Mouse (Mus musculus) midbrain, embryonic 13.5 days (tissue): ENCODE data around the gene Acp1. TPM values are rescaled to one million over a fixed set of nuclear protein-coding genes. Genes with fewer than 3 reads are reported as not detected.

Experiments used
- ATAC-seq: fragments of 200-750 bp; cut with Nextera tagmentation; 2 replicates; pipeline ENCODE4 v1.8.0; 2017; ENCODE audit warnings: mild to moderate bottlenecking, moderate TSS enrichment, moderate library complexity
- H3K27ac ChIP-seq: fragments of 300-500 bp; sonication (generic); 2 replicates; pipeline ENCODE4 v1.5.1; 2015; ENCODE audit warnings: inconsistent platforms, mild to moderate bottlenecking, moderate library complexity
- H3K27me3 ChIP-seq: fragments of 300-500 bp; sonication (generic); 2 replicates; pipeline ENCODE4 v1.6.1; 2015; ENCODE audit warnings: mild to moderate bottlenecking, inconsistent platforms
- H3K36me3 ChIP-seq: fragments of 300-500 bp; sonication (generic); 2 replicates; pipeline ENCODE4 v1.6.1; 2015; ENCODE audit warnings: mild to moderate bottlenecking, inconsistent platforms
- H3K4me1 ChIP-seq: fragments of 300-500 bp; sonication (generic); replicated peaks from 2 replicates; pipeline ENCODE4 v1.6.1; 2015; ENCODE audit warnings: inconsistent platforms
- H3K4me2 ChIP-seq: fragments of 300-500 bp; sonication (generic); replicated peaks from 2 replicates; pipeline ENCODE4 v1.6.1; 2015; ENCODE audit warnings: moderate library complexity, mild to moderate bottlenecking, inconsistent platforms
- H3K4me3 ChIP-seq: fragments of 300-500 bp; sonication (generic); replicated peaks from 2 replicates; pipeline ENCODE4 v1.5.1; 2015; ENCODE audit warnings: mild to moderate bottlenecking, inconsistent platforms
- H3K9ac ChIP-seq: fragments of 300-500 bp; sonication (generic); replicated peaks from 2 replicates; pipeline ENCODE4 v1.6.1; 2015; ENCODE audit warnings: mild to moderate bottlenecking, inconsistent platforms
- H3K9me3 ChIP-seq: fragments of 300-500 bp; sonication (generic); 2 replicates; pipeline ENCODE4 v1.6.1; 2016; ENCODE audit warnings: mild to moderate bottlenecking, inconsistent platforms
- WGBS: fragments of 180-500 bp; shearing (Covaris S2); methylation state at CpG from one replicate; pipeline ENCODE4 v1.1.7; 2015; 5-methylcytosine and 5-hydroxymethylcytosine counted together
- polyA plus RNA-seq: library from polyadenylated mRNA; unstranded; fragments of >200 nt; fragmentation: Nextera tagmentation; extraction: Ambion mirVana; gene quantifications from 2 replicates; pipeline ENCODE4 v1.2.1, GENCODE M21; 2015

The Acp1 gene
- polyA plus RNA-seq, 1 experiment from 2014 or later: 137 TPM

DNA sequence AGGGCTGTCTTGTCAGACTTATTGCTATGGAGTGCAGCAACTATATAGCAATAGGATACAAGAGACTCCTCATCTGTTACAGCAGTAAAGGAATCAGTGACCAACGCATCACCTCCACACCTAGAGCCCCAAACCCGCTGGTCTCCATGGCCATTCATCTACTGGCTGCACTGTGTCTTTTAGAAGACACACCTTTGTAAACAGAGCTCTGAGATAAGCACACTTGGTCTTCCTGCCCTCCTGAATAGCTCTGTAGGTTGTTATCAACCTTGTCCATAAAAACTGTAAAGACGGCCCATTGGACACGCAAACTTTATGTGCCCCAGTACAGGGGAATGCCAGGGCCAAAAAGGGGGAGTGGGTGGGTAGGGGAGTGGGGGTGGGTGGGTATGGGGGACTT is 14.3 kb downstream of the Acp1 start:
- Histone ChIP-seq H3K9ac (no peak overlapping the region), H3K36me3 (peaks cover 29% of the 10 kb centered on the region), H3K4me1 (no peaks in the 10 kb centered on the region), H3K27me3 (no peaks in the 10 kb centered on the region), H3K4me3 (no peak overlapping the region), H3K27ac (no peak overlapping the region), H3K4me2 (no peak overlapping the region), H3K9me3 (no peaks in the 10 kb centered on the region)
- ATAC-seq: no peak
- WGBS: 96% methylated on average over 4 of the region's 4 CpGs

DNA sequence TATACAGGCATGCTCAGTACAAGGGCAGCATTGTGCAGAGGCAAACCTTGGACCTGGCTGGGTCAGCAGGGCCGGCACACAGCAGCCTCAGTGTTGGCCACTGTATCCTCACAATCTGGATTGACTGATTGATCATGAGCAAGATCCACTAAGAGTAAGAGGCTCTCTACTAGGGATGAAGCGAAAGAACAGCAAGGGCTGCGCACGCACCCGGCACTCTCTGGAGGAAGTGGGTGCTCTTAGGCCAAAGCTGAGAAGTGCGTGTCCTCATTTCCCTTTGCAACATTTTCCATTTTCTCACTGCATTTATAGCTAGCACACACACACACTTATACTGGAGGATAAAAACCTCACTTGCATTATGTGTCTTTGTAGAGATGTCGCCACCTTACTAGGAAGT is 20.0 kb downstream of the Acp1 start:
- 85% methylated on average over 7 of the region's 7 CpGs for WGBS
- no peak overlapping the region for H3K4me3 ChIP-seq

GRCm38 (mm10) chr12:30890067-30890466 is 21.3 kb downstream of the Acp1 start:
- Histone ChIP-seq H3K4me1 (peaks cover under 1% of the 10 kb centered on the region; the same call in 1 of the 2 replicates), H3K9me3 (no peaks in the 10 kb centered on the region), H3K4me2 (no peak overlapping the region), H3K27ac (no peak overlapping the region), H3K9ac (no peak overlapping the region), H3K36me3 (peaks cover 6% of the 10 kb centered on the region), H3K4me3 (no peak overlapping the region), H3K27me3 (peaks cover 16% of the 10 kb centered on the region)
- 37% methylated on average over 5 of the region's 5 CpGs for WGBS
- peak; percentile 76 for ATAC-seq

More for the DNA sequence above, 20.0 kb downstream of the Acp1 start:
- Histone ChIP-seq H3K27ac (no peak overlapping the region), H3K36me3 (peaks cover 8% of the 10 kb centered on the region), H3K9me3 (no peaks in the 10 kb centered on the region), H3K9ac (no peak overlapping the region), H3K4me1 (no peaks in the 10 kb centered on the region), H3K4me2 (no peak overlapping the region), H3K27me3 (0 out of 2 replicates have a peak, but pooled peaks cover 4% of the 10 kb centered on the region)
- no peak for ATAC-seq

GRCm38 (mm10) chr12:30888003-30888402 is 23.4 kb downstream of the Acp1 start:
- H3K27me3 ChIP-seq: peaks cover 37% of the 10 kb centered on the region
- H3K4me2 ChIP-seq: no peak overlapping the region
- H3K9me3 ChIP-seq: no peaks in the 10 kb centered on the region
- 88% methylated on average over 4 of the region's 4 CpGs for WGBS
- ATAC-seq: no peak
- no peaks in the 10 kb centered on the region; the same call in 1 of the 2 replicates for H3K36me3 ChIP-seq
- no peak overlapping the region for H3K9ac ChIP-seq
- H3K4me1 ChIP-seq: peaks cover 12% of the 10 kb centered on the region
- no peak overlapping the region for H3K27ac ChIP-seq
- no peak overlapping the region for H3K4me3 ChIP-seq

GRCm38 (mm10) chr12:30885891-30886290 is 25.5 kb downstream of the Acp1 start:
- no peak for ATAC-seq

GRCm38 (mm10) chr12:30884622-30885230 is 26.7 kb downstream of the Acp1 start:
- peak; percentile 75 for ATAC-seq
- H3K4me1 ChIP-seq: peaks cover 12% of the 10 kb centered on the region
- peak overlapping the region; percentile 59 for H3K9ac ChIP-seq
- no peaks in the 10 kb centered on the region for H3K36me3 ChIP-seq
- H3K27me3 ChIP-seq: peaks cover 56% of the 10 kb centered on the region
- no peak overlapping the region for H3K27ac ChIP-seq
- H3K4me2 ChIP-seq: peak overlapping the region; percentile 99
- H3K4me3 ChIP-seq: peak overlapping the region; percentile 56
- WGBS: 8% methylated on average over 39 of the region's 39 CpGs
- H3K9me3 ChIP-seq: no peaks in the 10 kb centered on the region

More at GRCm38 (mm10) chr12:30885891-30886290, 25.5 kb downstream of the Acp1 start:
- Histone ChIP-seq H3K4me1 (peaks cover 12% of the 10 kb centered on the region), H3K4me3 (no peak overlapping the region), H3K27ac (no peak overlapping the region), H3K4me2 (no peak overlapping the region), H3K36me3 (no peaks in the 10 kb centered on the region), H3K9ac (no peak overlapping the region), H3K27me3 (peaks cover 50% of the 10 kb centered on the region), H3K9me3 (no peaks in the 10 kb centered on the region)
- 82% methylated on average over 6 of the region's 6 CpGs for WGBS

DNA sequence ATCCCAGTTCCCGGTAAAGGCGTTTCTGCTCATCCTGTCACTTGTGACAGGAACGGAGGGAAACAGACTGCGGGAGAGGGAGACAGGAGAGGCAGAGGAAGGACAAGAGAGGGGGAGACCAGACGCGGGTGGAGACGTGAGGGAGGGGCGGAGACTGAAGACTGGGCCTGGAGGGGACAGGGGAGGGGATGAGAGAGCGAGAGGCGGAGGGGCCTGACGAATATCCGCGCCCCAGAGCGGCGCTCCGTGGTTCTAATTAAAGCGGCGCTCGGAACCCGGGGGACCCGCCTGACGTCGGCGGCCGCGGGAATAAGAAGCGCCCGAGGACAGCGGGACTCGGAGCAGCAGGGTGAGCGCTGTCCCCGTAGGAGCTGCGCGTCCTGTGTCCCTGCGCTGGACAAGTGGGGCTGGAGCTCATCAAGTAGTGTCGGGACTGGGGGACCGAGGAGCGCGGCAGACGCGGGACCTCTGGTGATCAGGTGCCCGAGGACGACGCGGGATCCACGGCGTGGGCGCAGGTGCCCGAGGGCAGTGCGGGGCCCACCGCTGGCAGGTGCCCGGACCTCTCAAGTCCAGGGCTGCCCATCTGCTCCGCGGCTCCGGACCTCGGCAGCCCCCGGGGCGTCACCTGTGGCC is 27.3 kb downstream of the Acp1 start, which contains the start of gene Alkal2:
Gene Alkal2 (plus strand): TSS at position 337 of the 636 bp plus-strand sequence.
- Histone ChIP-seq H3K4me1 (peaks cover 12% of the 10 kb centered on the region), H3K27ac (no peak within 1 kb of the TSS), H3K4me3 (peak within 1 kb of the TSS; percentile 56), H3K4me2 (peak within 1 kb of the TSS; percentile 99), H3K27me3 (peaks cover 56% of the 10 kb centered on the region), H3K9me3 (no peaks in the 10 kb centered on the region), H3K36me3 (no peaks in the 10 kb centered on the region), H3K9ac (peak within 1 kb of the TSS; percentile 59)
- ATAC-seq: peak; percentile 84
- WGBS: under 1% methylated on average over 58 of the region's 58 CpGs

DNA sequence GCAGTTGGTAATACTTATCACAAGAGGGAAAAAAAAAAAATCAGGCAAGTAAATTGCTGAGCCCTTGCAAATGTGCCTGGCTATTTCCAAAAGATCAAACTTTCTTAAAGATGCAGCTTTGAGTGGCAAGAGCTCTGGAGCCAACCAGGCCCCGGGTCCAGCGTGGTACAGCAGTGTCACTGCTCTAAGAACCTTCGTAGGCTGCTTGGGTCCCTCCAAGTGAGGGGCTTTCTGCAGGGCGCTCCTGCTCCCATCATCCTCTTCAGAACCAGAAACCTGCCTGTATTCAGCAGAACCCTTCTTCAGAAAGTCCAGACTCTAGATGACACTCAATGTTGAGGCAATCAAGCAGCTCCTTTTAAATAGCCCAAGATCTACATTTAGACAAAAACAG is 27.8 kb downstream of the Acp1 start:
- no peaks in the 10 kb centered on the region for H3K9me3 ChIP-seq
- H3K36me3 ChIP-seq: no peaks in the 10 kb centered on the region
- peaks cover 12% of the 10 kb centered on the region for H3K4me1 ChIP-seq
- no peak overlapping the region for H3K27ac ChIP-seq
- peak overlapping the region; percentile 56 for H3K4me3 ChIP-seq
- peak overlapping the region; percentile 59; the same call in 1 of the 2 replicates for H3K9ac ChIP-seq
- 10% methylated on average over 4 of the region's 4 CpGs for WGBS
- H3K27me3 ChIP-seq: peaks cover 56% of the 10 kb centered on the region
- H3K4me2 ChIP-seq: peak overlapping the region; percentile 99
- ATAC-seq: no peak

DNA sequence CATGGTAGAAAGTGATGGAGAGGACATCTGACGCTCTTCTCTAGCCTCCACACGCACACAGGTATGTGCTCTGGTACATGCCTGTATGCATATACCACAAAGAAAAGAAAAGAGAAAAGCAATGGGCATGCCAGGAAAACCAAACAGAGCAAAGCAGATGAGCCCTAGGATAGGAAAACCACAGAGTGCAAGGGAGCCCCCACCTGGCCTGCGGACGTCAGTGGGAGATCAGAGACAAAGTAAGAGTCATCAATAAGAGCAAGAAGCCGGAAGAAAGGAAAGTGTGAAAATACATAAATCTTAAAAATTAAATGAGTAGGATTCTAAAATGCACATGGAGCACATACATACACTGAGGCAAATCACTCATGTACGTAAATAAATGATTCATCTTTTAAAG is 31.9 kb downstream of the Acp1 start:
- Histone ChIP-seq H3K36me3 (no peaks in the 10 kb centered on the region), H3K4me1 (peaks cover 6% of the 10 kb centered on the region), H3K4me3 (no peak overlapping the region), H3K27me3 (peaks cover 33% of the 10 kb centered on the region), H3K27ac (no peak overlapping the region), H3K4me2 (no peak overlapping the region), H3K9me3 (no peaks in the 10 kb centered on the region), H3K9ac (no peak overlapping the region)
- WGBS: 78% methylated on average over 6 of the region's 6 CpGs
- no peak for ATAC-seq

DNA sequence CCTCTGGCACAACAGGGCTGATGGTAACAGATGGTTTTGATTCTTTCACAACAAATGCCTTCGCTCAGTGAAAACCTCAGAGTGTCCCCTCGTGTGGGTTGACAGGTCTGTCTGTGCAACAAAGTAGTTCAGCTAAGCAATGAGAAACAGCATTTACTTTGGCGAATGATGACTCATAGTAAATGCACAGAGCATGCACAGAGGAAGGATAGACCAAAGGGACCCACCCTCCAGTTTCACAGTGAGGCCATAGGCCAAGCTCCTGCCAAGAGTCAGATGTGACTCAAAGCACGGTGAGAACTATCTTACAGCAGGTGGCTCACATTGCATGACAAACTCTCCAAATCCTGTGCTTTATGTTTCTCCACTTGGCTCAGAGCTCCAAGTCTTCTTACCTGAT is 45.6 kb downstream of the Acp1 start:
- no peaks in the 10 kb centered on the region for H3K36me3 ChIP-seq
- no peak overlapping the region for H3K9ac ChIP-seq
- H3K4me2 ChIP-seq: no peak overlapping the region
- H3K9me3 ChIP-seq: no peaks in the 10 kb centered on the region
- no peaks in the 10 kb centered on the region for H3K4me1 ChIP-seq
- no peak for ATAC-seq
- 91% methylated on average over 4 of the region's 4 CpGs for WGBS
- no peaks in the 10 kb centered on the region for H3K27me3 ChIP-seq
- no peak overlapping the region for H3K27ac ChIP-seq
- H3K4me3 ChIP-seq: no peak overlapping the region

- Histone ChIP-seq H3K9me3 (no peaks in the 10 kb centered on the region), H3K4me3 (no peak overlapping the region), H3K4me1 (no peaks in the 10 kb centered on the region), H3K27ac (no peak overlapping the region), H3K36me3 (no peaks in the 10 kb centered on the region), H3K9ac (no peak overlapping the region), H3K4me2 (no peak overlapping the region), H3K27me3 (no peaks in the 10 kb centered on the region)
- ATAC-seq: no peak
- WGBS: 86% methylated on average over 2 of the region's 2 CpGs
These were observed 47.0 kb downstream of the Acp1 start for GRCm38 (mm10) chr12:30864347-30864746.

DNA sequence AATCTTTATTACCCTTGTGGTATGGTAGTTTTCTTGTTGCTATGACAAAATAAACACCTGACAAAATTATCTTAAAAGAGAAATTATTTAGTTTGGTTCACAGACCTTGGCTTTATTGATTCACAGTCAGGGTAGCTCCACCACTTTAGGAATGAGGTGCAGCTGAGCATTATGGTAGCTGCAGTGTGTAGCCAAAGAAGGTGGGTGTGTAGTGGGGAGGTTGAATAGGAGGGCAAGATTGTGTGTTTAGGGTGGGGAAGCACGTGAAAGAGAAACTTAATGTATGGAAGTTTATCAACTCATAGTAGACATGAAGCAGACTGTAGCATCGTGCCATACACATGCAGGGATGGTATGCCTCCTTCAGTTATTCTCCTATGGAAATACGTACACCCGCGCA is 55.2 kb downstream of the Acp1 start:
- H3K9me3 ChIP-seq: no peaks in the 10 kb centered on the region
- 94% methylated on average over 5 of the region's 5 CpGs for WGBS
- no peaks in the 10 kb centered on the region for H3K4me1 ChIP-seq
- H3K9ac ChIP-seq: no peak overlapping the region
- H3K27ac ChIP-seq: no peak overlapping the region
- no peaks in the 10 kb centered on the region; the same call in none of the 2 replicates for H3K27me3 ChIP-seq
- no peak overlapping the region for H3K4me3 ChIP-seq
- H3K4me2 ChIP-seq: no peak overlapping the region
- ATAC-seq: no peak
- no peaks in the 10 kb centered on the region for H3K36me3 ChIP-seq
